Mouse (Mus musculus): ENCODE data around the gene Dusp15. TPM values are rescaled to one million over a fixed set of nuclear protein-coding genes. Genes with fewer than 3 reads are reported as not detected.
A peak's percentile ranks its signal among the peaks of the same experiment; 100 is the strongest.

Gene Dusp15
- polyA plus RNA-seq (2014; fragmentation: Nextera tagmentation; extraction: Ambion mirVana) = 0.07 TPM in 1 of 2 replicates, not detected in the other

GRCm38 (mm10) chr2:152951065-152951849, at the start of gene Dusp15:
Gene Dusp15, minus strand, starts transcription at chr2:152951698.
- Histone ChIP-seq H3K9me3 (replicated peaks; ENCODE audit: control insufficient read depth, low read length) (no peaks in the 10 kb centered on the region), H3K9ac (ENCODE audit: low read depth, low read length) (peak within 1 kb of the TSS; percentile 52), H3K4me2 (peak within 1 kb of the TSS; percentile 92), H3K4me3 (ENCODE audit: low read depth, low read length) (peak within 1 kb of the TSS; percentile 66), H3K36me3 (ENCODE audit: control insufficient read depth, insufficient read depth, low read length) (no peaks in the 10 kb centered on the region), H3K27ac (ENCODE audit: low read depth, low read length) (no peak within 1 kb of the TSS), H3K27me3 (ENCODE audit: control insufficient read depth, insufficient read depth, low read length) (peaks cover 73% of the 10 kb centered on the region), H3K4me1 (ENCODE audit: control insufficient read depth, insufficient read depth, low read length) (0 out of 2 replicates have a peak, but pooled peaks cover 3% of the 10 kb centered on the region)
- ATAC-seq (replicated peaks; ENCODE audit: insufficient number of reproducible peaks, low FRiP score, low TSS enrichment) = peak; percentile 59; the same call in 1 of the 2 replicates
- WGBS (ENCODE audit: insufficient replicate concordance) = under 1% methylated on average over 48 of the region's 54 CpGs

- Histone ChIP-seq H3K4me1 (ENCODE audit: control insufficient read depth, insufficient read depth, low read length) (no peaks in the 10 kb centered on the region), H3K9me3 (replicated peaks; ENCODE audit: control insufficient read depth, low read length) (no peaks in the 10 kb centered on the region), H3K36me3 (ENCODE audit: control insufficient read depth, insufficient read depth, low read length) (no peaks in the 10 kb centered on the region), H3K27ac (ENCODE audit: low read depth, low read length) (no peak overlapping the region), H3K4me3 (ENCODE audit: low read depth, low read length) (no peak overlapping the region), H3K27me3 (ENCODE audit: control insufficient read depth, insufficient read depth, low read length) (no peaks in the 10 kb centered on the region), H3K4me2 (no peak overlapping the region), H3K9ac (ENCODE audit: low read depth, low read length) (no peak overlapping the region)
- 69% methylated on average over 4 of the region's 4 CpGs for WGBS (ENCODE audit: insufficient replicate concordance)
- ATAC-seq (replicated peaks; ENCODE audit: insufficient number of reproducible peaks, low FRiP score, low TSS enrichment) = no peak
These were observed 45.5 kb upstream of the Dusp15 start for GRCm38 (mm10) chr2:152997046-152997445.

GRCm38 (mm10) chr2:152991529-152991928, 40.0 kb upstream of the Dusp15 start:
- Histone ChIP-seq H3K27ac (ENCODE audit: low read depth, low read length) (no peak overlapping the region), H3K4me3 (ENCODE audit: low read depth, low read length) (no peak overlapping the region), H3K36me3 (ENCODE audit: control insufficient read depth, insufficient read depth, low read length) (no peaks in the 10 kb centered on the region), H3K4me2 (no peak overlapping the region), H3K9me3 (replicated peaks; ENCODE audit: control insufficient read depth, low read length) (no peaks in the 10 kb centered on the region), H3K27me3 (ENCODE audit: control insufficient read depth, insufficient read depth, low read length) (0 out of 2 replicates have a peak, but pooled peaks cover 2% of the 10 kb centered on the region), H3K9ac (ENCODE audit: low read depth, low read length) (no peak overlapping the region), H3K4me1 (ENCODE audit: control insufficient read depth, insufficient read depth, low read length) (no peaks in the 10 kb centered on the region)
- WGBS (ENCODE audit: insufficient replicate concordance) = 71% methylated on average over 9 of the region's 9 CpGs
- no peak for ATAC-seq (replicated peaks; ENCODE audit: insufficient number of reproducible peaks, low FRiP score, low TSS enrichment)

GRCm38 (mm10) chr2:152985582-152985981, 34.1 kb upstream of the Dusp15 start:
- Histone ChIP-seq H3K4me3 (ENCODE audit: low read depth, low read length) (no peak overlapping the region), H3K4me2 (no peak overlapping the region), H3K27me3 (ENCODE audit: control insufficient read depth, insufficient read depth, low read length) (0 out of 2 replicates have a peak, but pooled peaks cover 2% of the 10 kb centered on the region), H3K27ac (ENCODE audit: low read depth, low read length) (no peak overlapping the region), H3K36me3 (ENCODE audit: control insufficient read depth, insufficient read depth, low read length) (no peaks in the 10 kb centered on the region), H3K4me1 (ENCODE audit: control insufficient read depth, insufficient read depth, low read length) (no peaks in the 10 kb centered on the region), H3K9ac (ENCODE audit: low read depth, low read length) (no peak overlapping the region), H3K9me3 (replicated peaks; ENCODE audit: control insufficient read depth, low read length) (no peaks in the 10 kb centered on the region)
- ATAC-seq (replicated peaks; ENCODE audit: insufficient number of reproducible peaks, low FRiP score, low TSS enrichment) = no peak
- 89% methylated on average over 1 of the region's 1 CpGs for WGBS (ENCODE audit: insufficient replicate concordance)

GRCm38 (mm10) chr2:152976991-152977390, 25.5 kb upstream of the Dusp15 start:
- ATAC-seq (replicated peaks; ENCODE audit: insufficient number of reproducible peaks, low FRiP score, low TSS enrichment) = no peak
- 68% methylated on average over 3 of the region's 3 CpGs for WGBS (ENCODE audit: insufficient replicate concordance)

GRCm38 (mm10) chr2:152965555-152965954, 14.1 kb upstream of the Dusp15 start:
- Histone ChIP-seq H3K27ac (ENCODE audit: low read depth, low read length) (no peak overlapping the region), H3K9me3 (replicated peaks; ENCODE audit: control insufficient read depth, low read length) (no peaks in the 10 kb centered on the region), H3K9ac (ENCODE audit: low read depth, low read length) (no peak overlapping the region), H3K27me3 (ENCODE audit: control insufficient read depth, insufficient read depth, low read length) (peaks cover 3% of the 10 kb centered on the region; the same call in 1 of the 2 replicates), H3K36me3 (ENCODE audit: control insufficient read depth, insufficient read depth, low read length) (no peaks in the 10 kb centered on the region), H3K4me2 (no peak overlapping the region), H3K4me3 (ENCODE audit: low read depth, low read length) (no peak overlapping the region), H3K4me1 (ENCODE audit: control insufficient read depth, insufficient read depth, low read length) (no peaks in the 10 kb centered on the region)
- no peak for ATAC-seq (replicated peaks; ENCODE audit: insufficient number of reproducible peaks, low FRiP score, low TSS enrichment)
- WGBS (ENCODE audit: insufficient replicate concordance) = 67% methylated on average over 4 of the region's 4 CpGs

More at GRCm38 (mm10) chr2:152976991-152977390, 25.5 kb upstream of the Dusp15 start:
- no peaks in the 10 kb centered on the region for H3K4me1 ChIP-seq (ENCODE audit: control insufficient read depth, insufficient read depth, low read length)
- no peak overlapping the region for H3K4me3 ChIP-seq (ENCODE audit: low read depth, low read length)
- no peak overlapping the region for H3K4me2 ChIP-seq
- H3K27me3 ChIP-seq (ENCODE audit: control insufficient read depth, insufficient read depth, low read length) = no peaks in the 10 kb centered on the region
- no peaks in the 10 kb centered on the region for H3K36me3 ChIP-seq (ENCODE audit: control insufficient read depth, insufficient read depth, low read length)
- H3K9ac ChIP-seq (ENCODE audit: low read depth, low read length) = no peak overlapping the region
- no peak overlapping the region for H3K27ac ChIP-seq (ENCODE audit: low read depth, low read length)
- 0 out of 2 replicates have a peak, but pooled peaks cover 3% of the 10 kb centered on the region for H3K9me3 ChIP-seq (replicated peaks; ENCODE audit: control insufficient read depth, low read length)

GRCm38 (mm10) chr2:152962091-152962793, 10.7 kb upstream of the Dusp15 start, which contains the start of gene Ttll9:
Gene Ttll9, plus strand, starts transcription at chr2:152962485.
- ATAC-seq (replicated peaks; ENCODE audit: insufficient number of reproducible peaks, low FRiP score, low TSS enrichment) = peak; percentile 67; the same call in 1 of the 2 replicates
- H3K27ac ChIP-seq (ENCODE audit: low read depth, low read length) = no peak within 1 kb of the TSS
- H3K4me2 ChIP-seq = peak within 1 kb of the TSS; percentile 71
- H3K4me1 ChIP-seq (ENCODE audit: control insufficient read depth, insufficient read depth, low read length) = no peaks in the 10 kb centered on the region
- H3K36me3 ChIP-seq (ENCODE audit: control insufficient read depth, insufficient read depth, low read length) = no peaks in the 10 kb centered on the region
- 1% methylated on average over 34 of the region's 34 CpGs for WGBS (ENCODE audit: insufficient replicate concordance)
- H3K9me3 ChIP-seq (replicated peaks; ENCODE audit: control insufficient read depth, low read length) = no peaks in the 10 kb centered on the region
- H3K9ac ChIP-seq (ENCODE audit: low read depth, low read length) = peak within 1 kb of the TSS; percentile 44
- peak within 1 kb of the TSS; percentile 45 for H3K4me3 ChIP-seq (ENCODE audit: low read depth, low read length)
- peaks cover 7% of the 10 kb centered on the region; the same call in 1 of the 2 replicates for H3K27me3 ChIP-seq (ENCODE audit: control insufficient read depth, insufficient read depth, low read length)

GRCm38 (mm10) chr2:152958116-152958515, 6.6 kb upstream of the Dusp15 start:
- WGBS (ENCODE audit: insufficient replicate concordance) = 65% methylated on average over 3 of the region's 3 CpGs
- Histone ChIP-seq H3K4me1 (ENCODE audit: control insufficient read depth, insufficient read depth, low read length) (no peaks in the 10 kb centered on the region), H3K9me3 (replicated peaks; ENCODE audit: control insufficient read depth, low read length) (no peaks in the 10 kb centered on the region), H3K27ac (ENCODE audit: low read depth, low read length) (no peak overlapping the region), H3K27me3 (ENCODE audit: control insufficient read depth, insufficient read depth, low read length) (peaks cover 18% of the 10 kb centered on the region), H3K36me3 (ENCODE audit: control insufficient read depth, insufficient read depth, low read length) (no peaks in the 10 kb centered on the region), H3K9ac (ENCODE audit: low read depth, low read length) (no peak overlapping the region), H3K4me3 (ENCODE audit: low read depth, low read length) (no peak overlapping the region), H3K4me2 (no peak overlapping the region)
- no peak for ATAC-seq (replicated peaks; ENCODE audit: insufficient number of reproducible peaks, low FRiP score, low TSS enrichment)

Data from heart, embryonic 11.5 days (tissue).